Mouse (Mus musculus): ENCODE measurements around the gene Rpl41. TPM values are rescaled to one million over a fixed set of nuclear protein-coding genes. Genes with fewer than 3 reads are reported as not detected.

The Rpl41 gene
- total RNA-seq, 1 experiment = 5,552 TPM

GRCm38 (mm10) chr10:128590193-128590690, 41.1 kb upstream of the Rpl41 start:
- in situ Hi-C loops (cut with MboI; ENCODE audit: low sequenced_read_pairs in 2 of 2, unreplicated experiment in 2 of 2) = no loop called here
- peaks cover 6 to 21% of the 10 kb centered on the region in 2 experiments for H3K4me1 ChIP-seq (ENCODE audit: control insufficient read depth in 2 of 2, insufficient read depth in 2 of 2, low read length in 2 of 2, poor library complexity in 1 of 2)
- peak; percentile 38; the same call in 1 of the 2 replicates for TF ChIP-seq HCFC1 (IDR thresholded peaks at IDR 0.05; ENCODE audit: borderline replicate concordance, insufficient read depth, low read length)
- TF ChIP-seq ZNF384 (IDR thresholded peaks at IDR 0.05; ENCODE audit: low read depth, low read length) = no peak
- peak overlapping the region; percentile 80 for H3K9ac ChIP-seq (ENCODE audit: insufficient read depth, low read depth, low read length, poor library complexity, severe bottlenecking)
- H3K27ac ChIP-seq (ENCODE audit: insufficient read depth, low read depth, low read length, poor library complexity, severe bottlenecking) = peak overlapping the region; percentile 94
- H3K9me3 ChIP-seq (ENCODE audit: control insufficient read depth, insufficient read depth, low read depth, low read length) = no peaks in the 10 kb centered on the region
- H3K36me3 ChIP-seq (ENCODE audit: control insufficient read depth, insufficient read depth, low read length, poor library complexity, severe bottlenecking) = no peaks in the 10 kb centered on the region
- peak overlapping the region; percentile 79 to 86 for H3K4me3 ChIP-seq (ENCODE audit: insufficient read depth in 1 of 2, low read depth in 1 of 2, low read length in 2 of 2, poor library complexity in 1 of 2, severe bottlenecking in 1 of 2)
- DNase-seq (ENCODE audit: low read depth, low spot score) = peak; percentile 78

DNA sequence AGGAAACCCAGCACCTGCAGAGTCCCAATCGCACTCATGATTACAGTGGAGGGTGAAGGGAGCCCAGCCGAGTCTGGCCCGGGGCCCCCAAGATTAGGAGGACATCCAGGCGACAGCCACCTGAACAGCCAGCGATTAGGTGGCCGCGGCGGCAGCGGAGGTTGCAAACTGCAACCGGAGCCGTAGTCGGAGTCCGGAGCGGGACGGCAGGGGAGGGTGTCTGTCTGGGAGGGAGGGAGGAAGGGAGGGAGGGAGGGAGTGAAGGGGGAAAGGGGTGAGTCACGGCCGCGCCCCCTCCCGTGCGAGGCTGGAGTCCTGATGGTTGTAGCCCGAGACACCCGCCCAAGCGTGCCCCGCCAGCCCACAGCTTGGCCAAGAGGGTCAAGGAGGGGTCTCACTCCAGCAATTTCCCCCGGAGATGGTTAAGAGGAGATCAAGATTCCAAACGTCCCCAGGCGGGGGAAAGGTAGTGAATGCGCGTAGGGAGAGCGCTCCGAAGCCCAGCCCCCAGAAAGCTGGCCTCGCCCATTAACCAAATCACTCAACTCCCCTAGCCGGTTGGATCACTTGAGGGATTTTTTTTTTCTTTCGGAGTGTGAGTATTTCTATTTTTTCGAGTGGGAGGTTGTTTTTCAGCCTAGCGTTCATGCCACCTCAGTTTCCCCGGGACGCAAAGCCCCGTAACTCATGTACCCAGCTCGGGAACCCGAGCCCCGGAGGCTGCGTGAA, 40.5 kb upstream of the Rpl41 start, which contains the start of gene Erbb3:
Gene Erbb3, minus strand, starts transcription at position 189 of the 729 bp plus-strand sequence.
- H3K4me1 ChIP-seq (ENCODE audit: control insufficient read depth in 2 of 2, insufficient read depth in 2 of 2, low read length in 2 of 2, poor library complexity in 1 of 2) = peaks cover 7 to 25% of the 10 kb centered on the region in 2 experiments
- no peaks in the 10 kb centered on the region for H3K9me3 ChIP-seq (ENCODE audit: control insufficient read depth, insufficient read depth, low read depth, low read length)
- H3K4me3 ChIP-seq (ENCODE audit: insufficient read depth in 1 of 2, low read depth in 1 of 2, low read length in 2 of 2, poor library complexity in 1 of 2, severe bottlenecking in 1 of 2) = peak within 1 kb of the TSS; percentile 79 to 86
- no peaks in the 10 kb centered on the region for H3K36me3 ChIP-seq (ENCODE audit: control insufficient read depth, insufficient read depth, low read length, poor library complexity, severe bottlenecking)
- no peak for TF ChIP-seq ZC3H11A (IDR thresholded peaks at IDR 0.05; ENCODE audit: borderline replicate concordance, low read depth, low read length)
- peak; percentile 76; the same call in 1 of the 2 replicates for TF ChIP-seq ZNF384 (IDR thresholded peaks at IDR 0.05; ENCODE audit: low read depth, low read length)
- peak; percentile 42; the same call in 1 of the 2 replicates for TF ChIP-seq HCFC1 (IDR thresholded peaks at IDR 0.05; ENCODE audit: borderline replicate concordance, insufficient read depth, low read length)
- TF ChIP-seq CHD2 (IDR thresholded peaks at IDR 0.05; ENCODE audit: low read depth, low read length) = no peak
- 0 out of 2 replicates have a peak, but pooled peaks have one; percentile 5 for TF ChIP-seq MAFK (IDR thresholded peaks at IDR 0.05; ENCODE audit: insufficient read depth, low read depth, low read length)
- H3K27ac ChIP-seq (ENCODE audit: insufficient read depth, low read depth, low read length, poor library complexity, severe bottlenecking) = peak within 1 kb of the TSS; percentile 94
- DNase-seq (ENCODE audit: low read depth, low spot score) = peak; percentile 67
- in situ Hi-C loops (cut with MboI; ENCODE audit: low sequenced_read_pairs in 2 of 2, unreplicated experiment in 2 of 2) = no loop called here
- H3K9ac ChIP-seq (ENCODE audit: insufficient read depth, low read depth, low read length, poor library complexity, severe bottlenecking) = peak within 1 kb of the TSS; percentile 80

GRCm38 (mm10) chr10:128588775-128589463, 39.8 kb upstream of the Rpl41 start:
- peak overlapping the region; percentile 79 to 86 for H3K4me3 ChIP-seq (ENCODE audit: insufficient read depth in 1 of 2, low read depth in 1 of 2, low read length in 2 of 2, poor library complexity in 1 of 2, severe bottlenecking in 1 of 2)
- no peaks in the 10 kb centered on the region for H3K9me3 ChIP-seq (ENCODE audit: control insufficient read depth, insufficient read depth, low read depth, low read length)
- H3K27ac ChIP-seq (ENCODE audit: insufficient read depth, low read depth, low read length, poor library complexity, severe bottlenecking) = peak overlapping the region; percentile 94; the same call in 1 of the 2 replicates
- DNase-seq (ENCODE audit: low read depth, low spot score) = no peak
- peaks cover 7 to 28% of the 10 kb centered on the region in 2 experiments for H3K4me1 ChIP-seq (ENCODE audit: control insufficient read depth in 2 of 2, insufficient read depth in 2 of 2, low read length in 2 of 2, poor library complexity in 1 of 2)
- peak overlapping the region; percentile 80 for H3K9ac ChIP-seq (ENCODE audit: insufficient read depth, low read depth, low read length, poor library complexity, severe bottlenecking)
- in situ Hi-C loops (cut with MboI; ENCODE audit: low sequenced_read_pairs in 2 of 2, unreplicated experiment in 2 of 2) = no loop called here
- TF ChIP-seq ZC3H11A (IDR thresholded peaks at IDR 0.05; ENCODE audit: borderline replicate concordance, low read depth, low read length) = no peak
- TF ChIP-seq CHD2 (IDR thresholded peaks at IDR 0.05; ENCODE audit: low read depth, low read length) = no peak
- no peak for TF ChIP-seq ZNF384 (IDR thresholded peaks at IDR 0.05; ENCODE audit: low read depth, low read length)
- TF ChIP-seq MAFK (IDR thresholded peaks at IDR 0.05; ENCODE audit: insufficient read depth, low read depth, low read length) = no peak
- TF ChIP-seq HCFC1 (IDR thresholded peaks at IDR 0.05; ENCODE audit: borderline replicate concordance, insufficient read depth, low read length) = no peak
- H3K36me3 ChIP-seq (ENCODE audit: control insufficient read depth, insufficient read depth, low read length, poor library complexity, severe bottlenecking) = no peaks in the 10 kb centered on the region

DNA sequence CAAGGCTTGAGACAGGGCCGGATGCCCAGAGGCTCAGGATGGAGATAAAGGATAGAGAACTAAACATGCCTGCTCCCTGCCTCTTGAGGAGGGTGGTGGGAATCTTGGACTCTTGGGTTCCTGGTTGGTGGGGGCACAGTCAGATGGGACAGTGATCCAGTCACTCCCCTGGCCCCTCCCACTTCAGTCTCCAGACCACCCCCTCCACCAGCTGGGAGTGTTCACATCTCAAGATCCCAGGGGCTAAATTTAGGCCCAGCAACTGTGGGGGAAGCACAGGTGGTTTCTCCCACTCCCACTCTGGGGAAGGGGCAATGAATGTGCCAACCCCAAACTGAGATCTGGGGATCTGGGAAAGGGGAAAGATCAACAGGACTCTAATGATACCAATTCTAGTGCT, 39.0 kb upstream of the Rpl41 start:
- peak overlapping the region in 1 of 2 experiments; percentile 79; a peak in 1 of 4 replicates for H3K4me3 ChIP-seq (ENCODE audit: insufficient read depth in 1 of 2, low read depth in 1 of 2, low read length in 2 of 2, poor library complexity in 1 of 2, severe bottlenecking in 1 of 2)
- TF ChIP-seq MAFK (IDR thresholded peaks at IDR 0.05; ENCODE audit: insufficient read depth, low read depth, low read length) = no peak
- TF ChIP-seq HCFC1 (IDR thresholded peaks at IDR 0.05; ENCODE audit: borderline replicate concordance, insufficient read depth, low read length) = no peak
- TF ChIP-seq CHD2 (IDR thresholded peaks at IDR 0.05; ENCODE audit: low read depth, low read length) = no peak
- no peak for TF ChIP-seq ZC3H11A (IDR thresholded peaks at IDR 0.05; ENCODE audit: borderline replicate concordance, low read depth, low read length)
- TF ChIP-seq ZNF384 (IDR thresholded peaks at IDR 0.05; ENCODE audit: low read depth, low read length) = no peak
- no peak overlapping the region; the same call in 1 of the 2 replicates for H3K9ac ChIP-seq (ENCODE audit: insufficient read depth, low read depth, low read length, poor library complexity, severe bottlenecking)
- DNase-seq (ENCODE audit: low read depth, low spot score) = no peak
- H3K4me1 ChIP-seq (ENCODE audit: control insufficient read depth in 2 of 2, insufficient read depth in 2 of 2, low read length in 2 of 2, poor library complexity in 1 of 2) = peaks cover 7 to 36% of the 10 kb centered on the region in 2 experiments
- H3K36me3 ChIP-seq (ENCODE audit: control insufficient read depth, insufficient read depth, low read length, poor library complexity, severe bottlenecking) = peaks cover 2% of the 10 kb centered on the region; the same call in 1 of the 2 replicates
- no peaks in the 10 kb centered on the region for H3K9me3 ChIP-seq (ENCODE audit: control insufficient read depth, insufficient read depth, low read depth, low read length)
- no peak overlapping the region for H3K27ac ChIP-seq (ENCODE audit: insufficient read depth, low read depth, low read length, poor library complexity, severe bottlenecking)
- in situ Hi-C loops (cut with MboI; ENCODE audit: low sequenced_read_pairs in 2 of 2, unreplicated experiment in 2 of 2) = no loop called here
